Mouse (Mus musculus) CH12.LX (cell line): ENCODE data around the gene Rfxank. TPM values are rescaled to one million over a fixed set of nuclear protein-coding genes. Genes with fewer than 3 reads are reported as not detected.

Experiments used
- DNase-seq: peaks from one replicate; pipeline ENCODE4 v3.0.0-alpha.2; 2013; ENCODE audit errors: extremely low read depth
- H3K27ac ChIP-seq: 2 replicates; pipeline ENCODE4 v1.5.1; 2012; ENCODE audit warnings: low read depth, mild to moderate bottlenecking, control low read depth, moderate library complexity; ENCODE audit not compliant: insufficient read depth
- H3K27me3 ChIP-seq: replicated peaks from 2 replicates; pipeline ENCODE3; 2012; ENCODE audit warnings: inconsistent platforms
- H3K36me3 ChIP-seq, 2 experiments: replicated peaks in 1 of 2; 2 replicates each; pipeline versions ENCODE3 to v1.6.1; 2012; ENCODE audit warnings: inconsistent platforms in 1 of 2, low read length in 1 of 2, mild to moderate bottlenecking in 1 of 2, mixed read lengths in 1 of 2, moderate library complexity in 1 of 2; ENCODE audit not compliant: control insufficient read depth in 1 of 2, insufficient read depth in 1 of 2
- H3K4me1 ChIP-seq, 2 experiments: 2 replicates each; pipeline ENCODE4 v1.6.1; 2012; ENCODE audit warnings: inconsistent platforms in 1 of 2, moderate library complexity in 1 of 2; ENCODE audit not compliant: insufficient read depth in 2 of 2, control insufficient read depth in 1 of 2
- H3K4me2 ChIP-seq: 2 replicates; pipeline ENCODE4 v1.6.1; 2012; ENCODE audit warnings: low read depth, mild to moderate bottlenecking, control low read depth; ENCODE audit not compliant: poor library complexity, insufficient read depth, severe bottlenecking
- H3K4me3 ChIP-seq, 3 experiments: fragments of 150-350 bp in 1 of 3; sonication (generic) in 1 of 3; replicated peaks in 1 of 3; 2 replicates each; pipeline versions ENCODE3 to v1.5.1; 2011 to 2012; ENCODE audit warnings: low read depth in 2 of 3, low read length in 2 of 3, mild to moderate bottlenecking in 2 of 3, moderate library complexity in 2 of 3, control low read depth in 1 of 3, improper control_type of control experiment in 1 of 3, inconsistent platforms in 1 of 3, mixed read lengths in 1 of 3; ENCODE audit not compliant: poor library complexity in 1 of 3
- H3K79me2 ChIP-seq: replicated peaks from 2 replicates; pipeline ENCODE4 v1.6.1; 2012; ENCODE audit warnings: mild to moderate bottlenecking, moderate library complexity; ENCODE audit not compliant: control insufficient read depth, poor library complexity, insufficient read depth, severe bottlenecking; ENCODE audit errors: extremely low read depth
- H3K9ac ChIP-seq: 2 replicates; pipeline ENCODE4 v1.6.1; 2012; ENCODE audit warnings: low read depth, mild to moderate bottlenecking, control low read depth, moderate library complexity; ENCODE audit not compliant: insufficient read depth
- H3K9me3 ChIP-seq: replicated peaks from 2 replicates; pipeline ENCODE3; 2012; ENCODE audit warnings: low read length, inconsistent platforms, mixed read lengths
- CHD1 ChIP-seq: IDR thresholded peaks from 2 replicates; pipeline ENCODE4 v1.6.1; 2012; ENCODE audit warnings: low read depth, low read length, improper control_type of control experiment, inconsistent platforms
- CHD2 ChIP-seq: IDR thresholded peaks from 2 replicates; pipeline ENCODE4 v1.6.1; 2011; ENCODE audit warnings: low read length, improper control_type of control experiment
- CTCF ChIP-seq, 2 experiments: IDR thresholded peaks in 1 of 2; conservative IDR thresholded peaks in 1 of 2; 2 replicates each; pipeline ENCODE4 v1.5.1; 2011 to 2012; ENCODE audit warnings: low read depth in 2 of 2, low read length in 2 of 2, improper control_type of control experiment in 1 of 2, inconsistent platforms in 1 of 2, mild to moderate bottlenecking in 1 of 2, moderate library complexity in 1 of 2
- E2F4 ChIP-seq: IDR thresholded peaks from 2 replicates; pipeline ENCODE4 v1.6.1; 2011; ENCODE audit warnings: low read depth, low read length, improper control_type of control experiment; ENCODE audit not compliant: insufficient replicate concordance
- ELF1 ChIP-seq: IDR thresholded peaks from 2 replicates; pipeline ENCODE4 v1.6.1; 2014; ENCODE audit warnings: low read depth, mild to moderate bottlenecking, inconsistent platforms, low read length, improper control_type of control experiment
- EP300 ChIP-seq: IDR thresholded peaks from 2 replicates; pipeline ENCODE4 v1.6.1; 2011; ENCODE audit warnings: low read length, improper control_type of control experiment
- ETS1 ChIP-seq: conservative IDR thresholded peaks from 2 replicates; pipeline ENCODE4 v1.6.1; 2012; ENCODE audit warnings: low read depth, mild to moderate bottlenecking, inconsistent platforms, low read length, improper control_type of control experiment, moderate library complexity
- GABPA ChIP-seq: IDR thresholded peaks from 2 replicates; pipeline ENCODE4 v1.6.1; 2012; ENCODE audit warnings: low read depth, low read length, improper control_type of control experiment, inconsistent platforms; ENCODE audit not compliant: insufficient replicate concordance
- HCFC1 ChIP-seq: IDR thresholded peaks from 2 replicates; pipeline ENCODE4 v1.6.1; 2012; ENCODE audit warnings: low read depth, mild to moderate bottlenecking, inconsistent platforms, low read length, improper control_type of control experiment
- JUN ChIP-seq: IDR thresholded peaks from 2 replicates; pipeline ENCODE4 v1.6.1; 2011; ENCODE audit warnings: low read depth, mild to moderate bottlenecking, low read length, improper control_type of control experiment, moderate library complexity; ENCODE audit not compliant: insufficient read depth
- JUND ChIP-seq: conservative IDR thresholded peaks from 2 replicates; pipeline ENCODE4 v1.6.1; 2011; ENCODE audit warnings: low read depth, low read length, improper control_type of control experiment
- KAT2A ChIP-seq: IDR thresholded peaks from 2 replicates; pipeline ENCODE4 v1.6.1; 2012; ENCODE audit warnings: low read length, improper control_type of control experiment, inconsistent platforms; ENCODE audit not compliant: insufficient replicate concordance
- MAFK ChIP-seq: IDR thresholded peaks from 2 replicates; pipeline ENCODE4 v1.6.1; 2011; ENCODE audit warnings: low read length, improper control_type of control experiment; ENCODE audit not compliant: insufficient replicate concordance
- MAX ChIP-seq: IDR thresholded peaks from 2 replicates; pipeline ENCODE4 v1.6.1; 2011; ENCODE audit warnings: low read length, improper control_type of control experiment
- MEF2A ChIP-seq: IDR thresholded peaks from 2 replicates; pipeline ENCODE4 v1.6.1; 2014; ENCODE audit warnings: low read depth, mild to moderate bottlenecking, inconsistent platforms, low read length, improper control_type of control experiment, borderline replicate concordance
- MYC ChIP-seq: IDR thresholded peaks from 2 replicates; pipeline ENCODE4 v1.6.1; 2011; ENCODE audit warnings: low read depth, mild to moderate bottlenecking, improper control_type of control experiment, low read length
- NRF1 ChIP-seq: IDR thresholded peaks from 2 replicates; pipeline ENCODE4 v1.6.1; 2014; ENCODE audit warnings: low read depth, mild to moderate bottlenecking, inconsistent platforms, low read length, improper control_type of control experiment, moderate library complexity
- PAX5 ChIP-seq: IDR thresholded peaks from 2 replicates; pipeline ENCODE4 v1.6.1; 2012; ENCODE audit warnings: low read length, inconsistent platforms, mixed read lengths
- POLR2A ChIP-seq: IDR thresholded peaks from 2 replicates; pipeline ENCODE4 v1.6.1; 2011; ENCODE audit warnings: low read depth, mild to moderate bottlenecking, improper control_type of control experiment, low read length
- POLR2AphosphoS2 ChIP-seq: IDR thresholded peaks from 2 replicates; pipeline ENCODE4 v1.6.1; 2011; ENCODE audit warnings: low read depth, low read length, improper control_type of control experiment
- RAD21 ChIP-seq: IDR thresholded peaks from 2 replicates; pipeline ENCODE4 v1.6.1; 2011; ENCODE audit warnings: low read depth, mild to moderate bottlenecking, low read length, improper control_type of control experiment, moderate library complexity
- RCOR1 ChIP-seq: conservative IDR thresholded peaks from 2 replicates; pipeline ENCODE4 v1.6.1; 2012; ENCODE audit warnings: low read depth, mild to moderate bottlenecking, inconsistent platforms, low read length, improper control_type of control experiment
- SMC3 ChIP-seq: IDR thresholded peaks from 2 replicates; pipeline ENCODE4 v1.6.1; 2011; ENCODE audit warnings: low read depth, low read length, improper control_type of control experiment
- TBP ChIP-seq: conservative IDR thresholded peaks from 2 replicates; pipeline ENCODE4 v1.6.1; 2011; ENCODE audit warnings: low read depth, low read length, improper control_type of control experiment
- TCF12 ChIP-seq: IDR thresholded peaks from 2 replicates; pipeline ENCODE4 v1.6.1; 2014; ENCODE audit warnings: low read depth, mild to moderate bottlenecking, inconsistent platforms, low read length, improper control_type of control experiment
- UBTF ChIP-seq: IDR thresholded peaks from 2 replicates; pipeline ENCODE4 v1.6.1; 2012; ENCODE audit warnings: low read depth, mild to moderate bottlenecking, inconsistent platforms, low read length, improper control_type of control experiment, moderate library complexity
- USF1 ChIP-seq: IDR thresholded peaks from 2 replicates; pipeline ENCODE4 v1.6.1; 2014; ENCODE audit warnings: low read depth, mild to moderate bottlenecking, inconsistent platforms, low read length, improper control_type of control experiment
- USF2 ChIP-seq: conservative IDR thresholded peaks from 2 replicates; pipeline ENCODE4 v1.6.1; 2011; ENCODE audit warnings: low read depth, low read length, improper control_type of control experiment
- ZNF384 ChIP-seq: IDR thresholded peaks from 2 replicates; pipeline ENCODE4 v1.6.1; 2012; ENCODE audit warnings: low read depth, low read length, improper control_type of control experiment, inconsistent platforms
- dilution Hi-C: fragments of 300-500 bp; cut with MboI; formaldehyde crosslinking; loops from 2 replicates; pipeline ENCODE4 v1.14.3; 2020; ENCODE audit warnings: low sequenced_read_pairs; ENCODE audit not compliant: extremely low pct_unique_long_range_greater_than_20kb, extremely low pct_ligation_motif_present
- in situ Hi-C: fragments of 300-500 bp; cut with MboI; formaldehyde crosslinking; loops from 3 replicates; pipeline ENCODE4 v1.14.3; 2019; ENCODE audit warnings: low sequenced_read_pairs, low pct_ligation_motif_present, low pct_unique_long_range_greater_than_20kb, mixed read lengths
- polyA plus RNA-seq: library from polyadenylated mRNA; unstranded; fragments of >175 nt; gene quantifications from 2 replicates; pipeline ENCODE4 v1.2.1, GENCODE M21; 2012; ENCODE audit warnings: low read depth; ENCODE audit not compliant: insufficient read length
- total RNA-seq, 2 experiments: library from RNA; depleted of rRNA; stranded (reverse); fragments of 300-350 nt in 1 of 2; fragments of >200 nt in 1 of 2; gene quantifications; 2 replicates each; pipeline ENCODE4 v1.2.3; 2012 to 2014

Gene Rfxank
- total and polyA plus RNA-seq, 3 experiments, result 12.3 to 17.2 (median 13.4) TPM

GRCm38 (mm10) chr8:70174079-70174478 lies 35.1 kb upstream of the Rfxank start (continued):
- 0 out of 2 replicates have a peak, but pooled peaks have one; percentile 9 for TF ChIP-seq TBP
- TF ChIP-seq USF2, result no peak

- dilution Hi-C loops (no loop called here), in situ Hi-C loops (loop anchor here (5.0 kb wide), 1 partner anchor 39 kb away; the partner anchor contains the start of gene Slc25a42)
- Histone ChIP-seq H3K27me3 (no peaks in the 10 kb centered on the region), H3K9ac (peak overlapping the region; percentile 71; the same call in 1 of the 2 replicates), H3K9me3 (no peaks in the 10 kb centered on the region), H3K79me2 (peaks cover 13% of the 10 kb centered on the region), H3K36me3 (peaks cover 16 to 39% of the 10 kb centered on the region in 2 experiments), H3K4me1 (peaks cover 12 to 61% of the 10 kb centered on the region in 2 experiments; a peak in 3 of 4 replicates), H3K4me2 (peak overlapping the region; percentile 63; the same call in 1 of the 2 replicates), H3K4me3 (peak overlapping the region; percentile 28 to 78 (median 46)), H3K27ac (no peak overlapping the region; the same call in 1 of the 2 replicates)
- TF ChIP-seq ELF1 (no peak), MYC (no peak), ETS1 (no peak), EP300 (no peak)
- DNase-seq, result no peak
These were observed 34.4 kb upstream of the Rfxank start for GRCm38 (mm10) chr8:70173320-70173719.

GRCm38 (mm10) chr8:70172043-70172681 lies 33.2 kb upstream of the Rfxank start, which contains the start of gene Tmem161a:
Gene Tmem161a, plus strand, starts transcription at chr8:70172356.
- peak within 1 kb of the TSS; percentile 76 for H3K4me2 ChIP-seq
- H3K9ac ChIP-seq, result peak within 1 kb of the TSS; percentile 71
- in situ Hi-C loops, result loop anchor here (5.0 kb wide), 1 partner anchor 40 kb away; the partner anchor contains the start of gene Slc25a42
- peaks cover 17 to 40% of the 10 kb centered on the region in 2 experiments for H3K36me3 ChIP-seq
- H3K9me3 ChIP-seq, result no peaks in the 10 kb centered on the region
- H3K27ac ChIP-seq, result peak within 1 kb of the TSS; percentile 94
- H3K27me3 ChIP-seq, result no peaks in the 10 kb centered on the region
- peaks cover 15 to 73% of the 10 kb centered on the region in 2 experiments for H3K4me1 ChIP-seq
- dilution Hi-C loops, result no loop called here
- peaks cover 13% of the 10 kb centered on the region for H3K79me2 ChIP-seq
- H3K4me3 ChIP-seq, result peak within 1 kb of the TSS; percentile 75 to 86 (median 78)
- peak; percentile 98 for DNase-seq
- TF ChIP-seq KAT2A, result peak; percentile 94; the same call in 1 of the 2 replicates
- no peak for TF ChIP-seq ZNF384
- TF ChIP-seq RAD21, result no peak
- peak; percentile 53; the same call in 1 of the 2 replicates for TF ChIP-seq GABPA
- TF ChIP-seq MYC, result peak; percentile 95
- peak; percentile 81 for TF ChIP-seq POLR2A
- no peak for TF ChIP-seq SMC3
- no peak for TF ChIP-seq MAFK
- TF ChIP-seq MAX, result peak; percentile 75
- TF ChIP-seq CHD1, result 0 out of 2 replicates have a peak, but pooled peaks have one; percentile 1
- no peak for TF ChIP-seq CTCF (conservative IDR thresholded peaks at IDR 0.05 in 1 of 2, IDR thresholded peaks at IDR 0.05 in 1 of 2; ENCODE audit: low read depth in 2 of 2, low read length in 2 of 2)
- TF ChIP-seq ETS1, result no peak
- no peak; the same call in 1 of the 2 replicates for TF ChIP-seq E2F4
- peak; percentile 75 for TF ChIP-seq TBP
- peak; percentile 99 for TF ChIP-seq HCFC1
- peak; percentile 94 for TF ChIP-seq POLR2AphosphoS2
- TF ChIP-seq CHD2, result peak; percentile 80
- no peak for TF ChIP-seq RCOR1
- no peak for TF ChIP-seq PAX5
- peak; percentile 50 for TF ChIP-seq NRF1
- TF ChIP-seq UBTF, result no peak
- no peak for TF ChIP-seq USF1
- peak; percentile 44; the same call in 1 of the 2 replicates for TF ChIP-seq TCF12
- no peak for TF ChIP-seq JUND
- TF ChIP-seq JUN, result no peak
- TF ChIP-seq MEF2A, result no peak; the same call in 1 of the 2 replicates
